In genomic region chr5:32422081-32422589, GRCm38 (mm10) we compare ENCODE assay signal across 9 mouse cellular contexts. TPM values are rescaled to one million over a fixed set of nuclear protein-coding genes. Genes with fewer than 3 reads are reported as not detected.
DNase-seq lines count a peak whose midpoint lies in the region; ATAC-seq and TF ChIP-seq lines count a peak whose summit lies in the region.
"Had no signal": no experiment of that assay in that cellular context is flagged by ENCODE, and none has a peak within 500 bp of the region (broad histone marks: within the 10 kb centered on the region; RNA-seq: fewer than 3 reads in every experiment).

No protein-coding gene starts in this region.

- no peak for TF ChIP-seq EP300 in heart, adult 2 months (IDR thresholded peaks at IDR 0.05; ENCODE audit: insufficient read depth, low read depth, low read length)

- 0 out of 2 replicates have a peak, but pooled peaks have one; percentile 28 for ATAC-seq in heart, embryonic 16.5 days (replicated peaks; ENCODE audit: extremely low read depth, insufficient read depth, low FRiP score)
- ATAC-seq in liver, embryonic 12.5 days, result peak; percentile 55; the same call in 1 of the 2 replicates
- ATAC-seq in neural tube, embryonic 12.5 days (ENCODE audit: low FRiP score, low read depth), result no peak

- no peak for TF ChIP-seq POLR2A in heart, adult 2 months (IDR thresholded peaks at IDR 0.05; ENCODE audit: insufficient read depth, low read depth, low read length)

- peak overlapping the region; percentile 40 for H3K4me2 ChIP-seq in heart, embryonic 16.5 days (ENCODE audit: low read depth, low read length)
- peak overlapping the region; percentile 35; the same call in 1 of the 2 replicates for H3K4me2 ChIP-seq in liver, embryonic 12.5 days
- 0 out of 2 replicates have a peak overlapping the region, but pooled peaks have one; percentile 18 for H3K4me2 ChIP-seq in neural tube, embryonic 12.5 days (replicated peaks)

- intact Hi-C loops in heart, adult 2 months (cut with DNase I), result no loop called here
- intact Hi-C loops in gastrocnemius, adult 2 months (cut with DNase I), result no loop called here

- H3K36me3 ChIP-seq in heart, embryonic 16.5 days (ENCODE audit: control insufficient read depth, insufficient read depth), result no peaks in the 10 kb centered on the region
- H3K36me3 ChIP-seq in heart, adult 2 months (ENCODE audit: control insufficient read depth, insufficient read depth, low read length), result peaks cover 2% of the 10 kb centered on the region; the same call in 1 of the 2 replicates
- H3K36me3 ChIP-seq in liver, embryonic 12.5 days, result no peaks in the 10 kb centered on the region
- no peaks in the 10 kb centered on the region for H3K36me3 ChIP-seq in neural tube, embryonic 12.5 days

- H3K9ac ChIP-seq in heart, embryonic 16.5 days (ENCODE audit: low read length), result 0 out of 2 replicates have a peak overlapping the region, but pooled peaks have one; percentile 0
- H3K9ac ChIP-seq in heart, adult 2 months (ENCODE audit: low read depth, low read length), result no peak overlapping the region
- H3K9ac ChIP-seq in liver, embryonic 12.5 days, result no peak overlapping the region
- no peak overlapping the region for H3K9ac ChIP-seq in neural tube, embryonic 12.5 days

- no peak overlapping the region for H3K27ac ChIP-seq in heart, embryonic 16.5 days (ENCODE audit: low read length)
- H3K27ac ChIP-seq in heart, adult 2 months, result no peak overlapping the region
- H3K27ac ChIP-seq in liver, embryonic 12.5 days, result no peak overlapping the region
- no peak overlapping the region for H3K27ac ChIP-seq in neural tube, embryonic 12.5 days
- H3K27ac ChIP-seq in gastrocnemius, adult 2 months, result no peak overlapping the region

- WGBS in heart, embryonic 16.5 days, result 27% methylated on average over 15 of the region's 15 CpGs
- 50% methylated on average over 15 of the region's 15 CpGs for WGBS in heart, adult 2 months
- 38% methylated on average over 15 of the region's 15 CpGs for WGBS in liver, embryonic 12.5 days (ENCODE audit: insufficient replicate concordance)
- WGBS in neural tube, embryonic 12.5 days, result 32% methylated on average over 15 of the region's 15 CpGs

- H3K9me3 ChIP-seq in heart, embryonic 16.5 days (replicated peaks; ENCODE audit: control insufficient read depth, low read length), result no peaks in the 10 kb centered on the region
- no peaks in the 10 kb centered on the region for H3K9me3 ChIP-seq in liver, embryonic 12.5 days (replicated peaks)
- H3K9me3 ChIP-seq in neural tube, embryonic 12.5 days, result no peaks in the 10 kb centered on the region

- DNase-seq in heart, adult 2 months, result no peak
- DNase-seq in c-Kit-positive CD71-positive TER-119-negative erythroid progenitor cells, embryonic 14.5 days (ENCODE audit: low read depth), result peak; percentile 29
- DNase-seq in gastrocnemius, adult 2 months, result no peak
- DNase-seq in urinary bladder, adult 18-20 months (ENCODE audit: low spot score in 2 of 2), result no peak
- no peak for DNase-seq in cerebellum, adult 11-12 months
- DNase-seq: gastrocnemius, postnatal 14 days had no signal

- no peak for TF ChIP-seq CTCF in heart, adult 2 months (IDR thresholded peaks at IDR 0.05)
- TF ChIP-seq CTCF in gastrocnemius, adult 2 months (IDR thresholded peaks at IDR 0.05), result no peak

- no peaks in the 10 kb centered on the region for H3K27me3 ChIP-seq in heart, embryonic 16.5 days (ENCODE audit: control insufficient read depth, insufficient read depth, low read length)
- no peaks in the 10 kb centered on the region for H3K27me3 ChIP-seq in heart, adult 2 months (ENCODE audit: control insufficient read depth, insufficient read depth, low read length)
- H3K27me3 ChIP-seq in liver, embryonic 12.5 days (replicated peaks), result no peaks in the 10 kb centered on the region
- no peaks in the 10 kb centered on the region for H3K27me3 ChIP-seq in neural tube, embryonic 12.5 days (replicated peaks)

- H3K79me2 ChIP-seq in heart, adult 2 months (replicated peaks; ENCODE audit: control insufficient read depth, insufficient read depth, low read length), result no peaks in the 10 kb centered on the region

- H3K4me1 ChIP-seq in heart, embryonic 16.5 days (ENCODE audit: control insufficient read depth, insufficient read depth, low read length), result peaks cover 18% of the 10 kb centered on the region
- H3K4me1 ChIP-seq in heart, adult 2 months (ENCODE audit: control insufficient read depth, insufficient read depth, low read length), result peaks cover 3% of the 10 kb centered on the region
- H3K4me1 ChIP-seq in liver, embryonic 12.5 days, result peaks cover 12% of the 10 kb centered on the region
- H3K4me1 ChIP-seq in neural tube, embryonic 12.5 days, result 0 out of 2 replicates have a peak, but pooled peaks cover 10% of the 10 kb centered on the region

- H3K4me3 ChIP-seq in heart, embryonic 16.5 days (ENCODE audit: low read length), result no peak overlapping the region
- H3K4me3 ChIP-seq in heart, adult 2 months, result no peak overlapping the region
- no peak overlapping the region for H3K4me3 ChIP-seq in liver, embryonic 12.5 days
- no peak overlapping the region for H3K4me3 ChIP-seq in neural tube, embryonic 12.5 days
- H3K4me3 ChIP-seq in gastrocnemius, adult 2 months, result no peak overlapping the region

RNA-seq across cellular contexts. Expression of gene Ppp1cb, which starts 36.5 kb away (rescaled TPM):
- 225 and 251 TPM in 2 replicates for polyA plus RNA-seq in heart, embryonic 16.5 days (2015; fragmentation: Nextera tagmentation; extraction: Ambion mirVana)
- total RNA-seq in heart, adult 2 months (2021), result 100 to 1,000 TPM; 423 to 471 TPM
- 82.1 and 188 TPM in 2 replicates for polyA plus RNA-seq in heart, adult 2 months (2012; rRNA removed)
- polyA plus RNA-seq in liver, embryonic 12.5 days (2016; fragmentation: Nextera tagmentation; extraction: Ambion mirVana), result 124 and 134 TPM in 2 replicates
- polyA plus RNA-seq in neural tube, embryonic 12.5 days (2016; fragmentation: Nextera tagmentation; extraction: Ambion mirVana), result 201 and 218 TPM in 2 replicates
- 100 to 1,000 TPM; 486 TPM for total RNA-seq in gastrocnemius, adult 2 months (2021)
